Mouse (Mus musculus) CH12.LX (cell line): ENCODE measurements at regions not wholly inside any gene's neighbourhood (a gene's known extent, or its start where the extent isn't known, plus 50 kb on each side); places are given as distances from the start of the nearest gene placed in this dataset.

ENCODE experiments used
- DNase-seq: peaks from one replicate; pipeline ENCODE4 v3.0.0-alpha.2; 2013; ENCODE audit errors: extremely low read depth
- H3K27ac ChIP-seq: 2 replicates; pipeline ENCODE4 v1.5.1; 2012; ENCODE audit warnings: low read depth, mild to moderate bottlenecking, control low read depth, moderate library complexity; ENCODE audit not compliant: insufficient read depth
- H3K27me3 ChIP-seq: replicated peaks from 2 replicates; pipeline ENCODE3; 2012; ENCODE audit warnings: inconsistent platforms
- H3K36me3 ChIP-seq, 2 experiments: replicated peaks in 1 of 2; 2 replicates each; pipeline versions ENCODE3 to v1.6.1; 2012; ENCODE audit warnings: inconsistent platforms in 1 of 2, low read length in 1 of 2, mild to moderate bottlenecking in 1 of 2, mixed read lengths in 1 of 2, moderate library complexity in 1 of 2; ENCODE audit not compliant: control insufficient read depth in 1 of 2, insufficient read depth in 1 of 2
- H3K4me1 ChIP-seq, 2 experiments: 2 replicates each; pipeline ENCODE4 v1.6.1; 2012; ENCODE audit warnings: inconsistent platforms in 1 of 2, moderate library complexity in 1 of 2; ENCODE audit not compliant: insufficient read depth in 2 of 2, control insufficient read depth in 1 of 2
- H3K4me2 ChIP-seq: 2 replicates; pipeline ENCODE4 v1.6.1; 2012; ENCODE audit warnings: low read depth, mild to moderate bottlenecking, control low read depth; ENCODE audit not compliant: poor library complexity, insufficient read depth, severe bottlenecking
- H3K4me3 ChIP-seq, 3 experiments: fragments of 150-350 bp in 1 of 3; sonication (generic) in 1 of 3; replicated peaks in 1 of 3; 2 replicates each; pipeline versions ENCODE3 to v1.5.1; 2011 to 2012; ENCODE audit warnings: low read depth in 2 of 3, low read length in 2 of 3, mild to moderate bottlenecking in 2 of 3, moderate library complexity in 2 of 3, control low read depth in 1 of 3, improper control_type of control experiment in 1 of 3, inconsistent platforms in 1 of 3, mixed read lengths in 1 of 3; ENCODE audit not compliant: poor library complexity in 1 of 3
- H3K79me2 ChIP-seq: replicated peaks from 2 replicates; pipeline ENCODE4 v1.6.1; 2012; ENCODE audit warnings: mild to moderate bottlenecking, moderate library complexity; ENCODE audit not compliant: control insufficient read depth, poor library complexity, insufficient read depth, severe bottlenecking; ENCODE audit errors: extremely low read depth
- H3K9ac ChIP-seq: 2 replicates; pipeline ENCODE4 v1.6.1; 2012; ENCODE audit warnings: low read depth, mild to moderate bottlenecking, control low read depth, moderate library complexity; ENCODE audit not compliant: insufficient read depth
- H3K9me3 ChIP-seq: replicated peaks from 2 replicates; pipeline ENCODE3; 2012; ENCODE audit warnings: low read length, inconsistent platforms, mixed read lengths
- ELF1 ChIP-seq: IDR thresholded peaks from 2 replicates; pipeline ENCODE4 v1.6.1; 2014; ENCODE audit warnings: low read depth, mild to moderate bottlenecking, inconsistent platforms, low read length, improper control_type of control experiment
- HCFC1 ChIP-seq: IDR thresholded peaks from 2 replicates; pipeline ENCODE4 v1.6.1; 2012; ENCODE audit warnings: low read depth, mild to moderate bottlenecking, inconsistent platforms, low read length, improper control_type of control experiment
- IRF4 ChIP-seq: IDR thresholded peaks from 2 replicates; pipeline ENCODE4 v1.6.1; 2014; ENCODE audit warnings: low read depth, mild to moderate bottlenecking, inconsistent platforms, low read length, improper control_type of control experiment
- JUN ChIP-seq: IDR thresholded peaks from 2 replicates; pipeline ENCODE4 v1.6.1; 2011; ENCODE audit warnings: low read depth, mild to moderate bottlenecking, low read length, improper control_type of control experiment, moderate library complexity; ENCODE audit not compliant: insufficient read depth
- KAT2A ChIP-seq: IDR thresholded peaks from 2 replicates; pipeline ENCODE4 v1.6.1; 2012; ENCODE audit warnings: low read length, improper control_type of control experiment, inconsistent platforms; ENCODE audit not compliant: insufficient replicate concordance
- MAFK ChIP-seq: IDR thresholded peaks from 2 replicates; pipeline ENCODE4 v1.6.1; 2011; ENCODE audit warnings: low read length, improper control_type of control experiment; ENCODE audit not compliant: insufficient replicate concordance
- MEF2A ChIP-seq: IDR thresholded peaks from 2 replicates; pipeline ENCODE4 v1.6.1; 2014; ENCODE audit warnings: low read depth, mild to moderate bottlenecking, inconsistent platforms, low read length, improper control_type of control experiment, borderline replicate concordance
- MYC ChIP-seq: IDR thresholded peaks from 2 replicates; pipeline ENCODE4 v1.6.1; 2011; ENCODE audit warnings: low read depth, mild to moderate bottlenecking, improper control_type of control experiment, low read length
- NRF1 ChIP-seq: IDR thresholded peaks from 2 replicates; pipeline ENCODE4 v1.6.1; 2014; ENCODE audit warnings: low read depth, mild to moderate bottlenecking, inconsistent platforms, low read length, improper control_type of control experiment, moderate library complexity
- POLR2A ChIP-seq: IDR thresholded peaks from 2 replicates; pipeline ENCODE4 v1.6.1; 2011; ENCODE audit warnings: low read depth, mild to moderate bottlenecking, improper control_type of control experiment, low read length
- RCOR1 ChIP-seq: conservative IDR thresholded peaks from 2 replicates; pipeline ENCODE4 v1.6.1; 2012; ENCODE audit warnings: low read depth, mild to moderate bottlenecking, inconsistent platforms, low read length, improper control_type of control experiment
- TCF12 ChIP-seq: IDR thresholded peaks from 2 replicates; pipeline ENCODE4 v1.6.1; 2014; ENCODE audit warnings: low read depth, mild to moderate bottlenecking, inconsistent platforms, low read length, improper control_type of control experiment
- USF1 ChIP-seq: IDR thresholded peaks from 2 replicates; pipeline ENCODE4 v1.6.1; 2014; ENCODE audit warnings: low read depth, mild to moderate bottlenecking, inconsistent platforms, low read length, improper control_type of control experiment
- USF2 ChIP-seq: conservative IDR thresholded peaks from 2 replicates; pipeline ENCODE4 v1.6.1; 2011; ENCODE audit warnings: low read depth, low read length, improper control_type of control experiment
- dilution Hi-C: fragments of 300-500 bp; cut with MboI; formaldehyde crosslinking; loops from 2 replicates; pipeline ENCODE4 v1.14.3; 2020; ENCODE audit warnings: low sequenced_read_pairs; ENCODE audit not compliant: extremely low pct_unique_long_range_greater_than_20kb, extremely low pct_ligation_motif_present
- in situ Hi-C: fragments of 300-500 bp; cut with MboI; formaldehyde crosslinking; loops from 3 replicates; pipeline ENCODE4 v1.14.3; 2019; ENCODE audit warnings: low sequenced_read_pairs, low pct_ligation_motif_present, low pct_unique_long_range_greater_than_20kb, mixed read lengths

- no peak for DNase-seq
- Histone ChIP-seq H3K9ac (no peak overlapping the region), H3K36me3 (no peaks in the 10 kb centered on the region), H3K79me2 (no peaks in the 10 kb centered on the region), H3K4me2 (no peak overlapping the region), H3K9me3 (no peaks in the 10 kb centered on the region), H3K27ac (no peak overlapping the region), H3K4me1 (peaks cover 7 to 8% of the 10 kb centered on the region in 2 experiments; a peak in 3 of 4 replicates), H3K27me3 (no peaks in the 10 kb centered on the region), H3K4me3 (no peak overlapping the region)
- no peak for TF ChIP-seq USF1
- no peak for TF ChIP-seq POLR2A
- no peak for TF ChIP-seq MAFK
- TF ChIP-seq USF2, result no peak
- no peak for TF ChIP-seq MYC
- TF ChIP-seq RCOR1, result no peak
- no peak for TF ChIP-seq KAT2A
- TF ChIP-seq ELF1, result no peak
- TF ChIP-seq JUN, result no peak
- no peak for TF ChIP-seq IRF4
- TF ChIP-seq TCF12, result no peak
- dilution Hi-C loops, result no loop called here
- in situ Hi-C loops, result no loop called here
Measured at GRCm38 (mm10) chr13:34465456-34465855, 120.5 kb upstream of the Slc22a23 start.

GRCm38 (mm10) chr13:34464221-34464620 lies 119.2 kb upstream of the Slc22a23 start:
- no peaks in the 10 kb centered on the region for H3K79me2 ChIP-seq
- no peaks in the 10 kb centered on the region for H3K36me3 ChIP-seq
- H3K4me1 ChIP-seq, result peaks cover 7 to 8% of the 10 kb centered on the region in 2 experiments; a peak in 3 of 4 replicates
- TF ChIP-seq MEF2A, result no peak
- TF ChIP-seq NRF1, result no peak
- TF ChIP-seq HCFC1, result no peak
- no peak overlapping the region for H3K4me2 ChIP-seq
- in situ Hi-C loops (no loop called here), dilution Hi-C loops (no loop called here)
- no peak overlapping the region for H3K27ac ChIP-seq
- no peak overlapping the region for H3K9ac ChIP-seq
- no peaks in the 10 kb centered on the region for H3K9me3 ChIP-seq
- no peak overlapping the region for H3K4me3 ChIP-seq
- no peak for DNase-seq
- H3K27me3 ChIP-seq, result no peaks in the 10 kb centered on the region
